Mouse (Mus musculus) spleen, adult 2 months (tissue): ENCODE results near the gene Gpr35.

Experiments used
- CTCF ChIP-seq: fragments of 200-500 bp; IDR thresholded peaks from 2 replicates; pipeline ENCODE4 v1.5.1; 2011; ENCODE audit warnings: mild to moderate bottlenecking, inconsistent platforms; ENCODE audit not compliant: insufficient read depth, insufficient read length, insufficient replicate concordance; ENCODE audit errors: extremely low read depth
- POLR2A ChIP-seq: fragments of 200-500 bp; IDR thresholded peaks from 2 replicates; pipeline ENCODE4 v1.6.1; 2011; ENCODE audit warnings: low read depth, low read length, inconsistent platforms

DNA sequence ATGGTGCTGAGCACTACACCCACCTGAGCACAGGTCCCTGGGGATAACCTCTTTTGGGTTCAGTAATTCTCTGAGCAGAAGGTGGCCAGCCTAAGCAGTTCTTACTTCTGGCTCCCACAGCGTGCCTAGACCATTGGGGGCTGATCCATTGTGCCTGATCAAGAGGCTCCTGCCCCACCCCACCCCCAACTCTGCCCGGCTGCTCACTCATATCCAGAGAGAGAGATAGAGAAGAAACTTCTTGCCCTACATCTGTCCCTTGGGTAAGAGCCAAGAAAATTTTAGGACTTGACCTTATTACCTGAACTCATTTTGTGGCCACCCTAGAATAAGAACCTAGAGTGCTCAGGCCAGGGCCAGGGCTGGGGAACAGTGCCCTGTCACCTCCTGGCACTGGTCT is 42.2 kb downstream of the Gpr35 start:
- no peak for TF ChIP-seq CTCF
- no peak for TF ChIP-seq POLR2A
